Mouse (Mus musculus): ENCODE measurements around the gene Dyrk1b. TPM values are rescaled to one million over a fixed set of nuclear protein-coding genes. Genes with fewer than 3 reads are reported as not detected.
"Not testable (repeated sequence)": the region's sequence is repeated elsewhere in the genome, so short reads cannot be mapped to it uniquely, and the experiment has no call there.

The Dyrk1b gene
- polyA plus RNA-seq, 1 experiment from 2014 or later: 17.6 TPM

- Histone ChIP-seq H3K4me1 (replicated peaks) (no peaks in the 10 kb centered on the region), H3K27ac (0 out of 2 replicates have a peak overlapping the region, but pooled peaks have one; percentile 8), H3K4me3 (replicated peaks) (no peak overlapping the region), H3K27me3 (no peaks in the 10 kb centered on the region), H3K9me3 (no peaks in the 10 kb centered on the region), H3K4me2 (no peak overlapping the region), H3K36me3 (peaks cover 61% of the 10 kb centered on the region), H3K9ac (replicated peaks) (no peak overlapping the region)
- no peak for ATAC-seq (ENCODE audit: insufficient number of reproducible peaks, insufficient read depth, low FRiP score, low TSS enrichment, low read depth)
- 83% methylated on average over 14 of the region's 14 CpGs for WGBS
Observed at GRCm38 (mm10) chr7:28196528-28196927, 17.3 kb downstream of the Dyrk1b start.

DNA sequence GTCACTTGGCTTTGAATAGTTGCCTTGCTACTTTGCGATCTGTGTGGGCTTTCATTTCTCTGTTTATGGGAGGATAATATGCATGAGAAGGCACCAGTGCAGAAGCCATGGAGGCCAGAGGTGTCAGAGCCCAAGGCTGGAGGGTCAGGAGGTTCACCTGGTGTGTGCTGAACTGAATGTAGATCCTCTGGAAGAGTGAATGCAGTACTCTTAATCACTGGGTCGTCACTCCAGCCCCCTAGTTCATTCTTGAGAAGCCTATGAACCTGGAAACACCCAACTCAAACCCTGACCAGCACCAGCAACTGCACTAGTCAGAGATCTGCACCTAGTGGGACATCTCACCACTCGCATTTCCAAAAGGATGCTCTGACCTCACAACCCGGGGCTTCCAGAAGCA is 19.8 kb downstream of the Dyrk1b start:
- Histone ChIP-seq H3K4me3 (replicated peaks) (no peak overlapping the region), H3K27me3 (no peaks in the 10 kb centered on the region), H3K4me2 (no peak overlapping the region), H3K4me1 (replicated peaks) (no peaks in the 10 kb centered on the region), H3K36me3 (peaks cover 38% of the 10 kb centered on the region), H3K27ac (no peak overlapping the region), H3K9ac (replicated peaks) (no peak overlapping the region), H3K9me3 (no peaks in the 10 kb centered on the region)
- WGBS: 66% methylated on average over 4 of the region's 4 CpGs
- ATAC-seq (ENCODE audit: insufficient number of reproducible peaks, insufficient read depth, low FRiP score, low TSS enrichment, low read depth): no peak

DNA sequence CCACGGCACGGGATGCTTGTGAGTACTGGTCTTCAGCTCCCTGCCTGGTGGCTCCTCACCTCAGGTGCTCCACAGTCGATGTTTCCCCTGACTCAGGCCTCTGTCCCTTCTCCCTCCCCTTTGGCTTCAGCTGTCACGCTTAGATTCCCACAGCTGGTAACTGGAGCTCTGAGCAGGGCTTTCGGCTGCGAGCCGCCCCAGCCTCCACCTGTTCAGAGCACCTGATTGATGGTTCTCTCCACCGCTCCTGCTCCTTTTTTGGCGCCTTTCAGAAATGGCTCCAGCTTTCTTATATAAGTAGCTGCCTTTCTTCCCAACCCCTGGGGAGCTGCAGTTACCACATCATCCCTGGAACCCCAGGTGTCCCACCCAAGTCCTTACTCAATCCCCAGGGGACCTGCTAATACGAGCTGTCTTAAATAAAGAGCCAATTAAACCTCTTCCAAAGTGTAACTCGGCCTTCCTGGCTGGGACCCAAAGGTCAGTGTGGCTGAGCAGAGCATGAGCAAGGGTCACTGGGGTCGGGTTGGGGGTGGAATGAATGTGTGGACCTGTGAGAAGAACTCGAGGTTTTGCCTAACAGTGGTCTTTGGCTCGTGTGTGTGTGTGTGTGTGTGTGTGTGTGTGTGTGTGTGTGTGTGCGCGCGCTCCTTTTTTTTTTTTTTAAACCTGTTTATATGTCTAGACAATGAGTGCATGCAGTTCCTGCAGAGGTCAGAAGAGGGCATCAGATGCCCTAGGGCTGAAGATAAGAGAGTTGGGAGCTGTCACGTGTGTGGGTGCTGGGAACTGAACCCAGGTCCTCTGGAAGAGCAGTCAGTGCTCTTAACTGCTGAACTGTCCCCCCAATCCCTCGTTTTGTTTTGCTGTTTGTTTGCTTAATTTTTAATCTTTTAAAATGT is 24.2 kb downstream of the Dyrk1b start:
- H3K36me3 ChIP-seq: peaks cover 10% of the 10 kb centered on the region
- no peak overlapping the region for H3K9ac ChIP-seq (replicated peaks)
- H3K27me3 ChIP-seq: no peaks in the 10 kb centered on the region
- no peak overlapping the region for H3K4me3 ChIP-seq (replicated peaks)
- no peaks in the 10 kb centered on the region for H3K4me1 ChIP-seq (replicated peaks)
- H3K9me3 ChIP-seq: no peaks in the 10 kb centered on the region
- no peak for ATAC-seq (ENCODE audit: insufficient number of reproducible peaks, insufficient read depth, low FRiP score, low TSS enrichment, low read depth)
- no peak overlapping the region for H3K27ac ChIP-seq
- no peak overlapping the region for H3K4me2 ChIP-seq
- WGBS: 49% methylated on average over 16 of the region's 19 CpGs

DNA sequence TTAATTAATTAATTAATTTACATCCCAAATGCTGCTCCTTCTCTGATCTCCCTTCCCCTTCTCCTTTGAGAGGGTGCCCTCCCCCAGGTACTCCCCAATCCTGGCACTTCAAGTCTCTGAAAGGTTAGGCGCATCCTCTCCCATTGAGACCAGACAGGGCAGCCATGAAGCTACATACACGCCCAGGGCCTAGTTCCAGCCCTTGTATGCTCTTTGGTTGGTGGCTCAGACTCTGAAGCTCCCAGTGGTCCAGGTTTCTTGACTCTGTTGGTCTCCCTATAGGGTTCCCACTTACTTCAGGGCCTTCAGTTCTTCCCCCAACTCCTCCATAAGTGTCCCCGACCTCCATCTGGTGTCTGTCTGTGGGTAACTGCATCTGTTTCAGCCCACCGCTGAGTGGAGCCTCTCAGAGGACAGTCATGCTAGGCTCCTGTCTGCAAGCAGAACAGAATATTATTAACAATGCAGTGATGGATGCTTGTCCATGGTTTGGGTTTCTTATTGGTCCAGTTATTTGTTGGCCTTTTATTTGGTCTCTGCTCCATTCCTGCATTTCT is 26.9 kb downstream of the Dyrk1b start:
- Histone ChIP-seq H3K4me1 (replicated peaks) (no peaks in the 10 kb centered on the region), H3K4me2 (no peak overlapping the region), H3K36me3 (no peaks in the 10 kb centered on the region), H3K27me3 (no peaks in the 10 kb centered on the region), H3K27ac (no peak overlapping the region), H3K4me3 (replicated peaks) (no peak overlapping the region), H3K9me3 (no peaks in the 10 kb centered on the region), H3K9ac (replicated peaks) (no peak overlapping the region)
- no peak for ATAC-seq (ENCODE audit: insufficient number of reproducible peaks, insufficient read depth, low FRiP score, low TSS enrichment, low read depth)
- 75% methylated on average over 4 of the region's 4 CpGs for WGBS

DNA sequence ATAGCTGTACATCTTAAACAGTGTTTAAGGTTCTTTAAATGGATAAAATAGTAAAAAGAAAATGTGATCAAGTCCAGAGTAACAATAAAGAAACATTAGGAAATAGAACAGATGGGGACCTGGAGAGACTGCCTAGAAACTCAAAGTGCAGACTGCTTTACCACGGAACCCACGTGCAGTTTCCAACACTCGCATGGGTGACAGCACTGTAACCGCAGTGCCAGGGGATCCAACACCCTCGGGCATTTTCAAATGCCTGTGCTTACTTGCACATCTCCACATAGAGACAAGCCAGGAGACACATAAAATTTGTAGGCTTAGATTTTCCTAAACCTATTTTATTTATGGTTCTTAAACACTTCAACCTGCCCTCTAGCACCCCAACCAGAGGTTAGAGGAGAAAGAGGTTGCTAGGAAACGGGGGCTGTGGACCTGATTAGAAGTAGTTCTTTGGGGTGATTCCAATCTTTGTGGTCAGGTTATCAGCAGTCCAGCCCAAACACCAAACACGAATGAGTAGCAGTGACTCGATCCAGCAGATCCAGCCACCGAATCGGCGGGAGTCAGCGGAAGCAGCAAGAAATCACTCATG is 29.2 kb downstream of the Dyrk1b start:
- H3K4me2 ChIP-seq: peak overlapping the region; percentile 56
- ATAC-seq (ENCODE audit: insufficient number of reproducible peaks, insufficient read depth, low FRiP score, low TSS enrichment, low read depth): no peak
- H3K27me3 ChIP-seq: no peaks in the 10 kb centered on the region
- peak overlapping the region; percentile 36 for H3K4me3 ChIP-seq (replicated peaks)
- no peaks in the 10 kb centered on the region for H3K4me1 ChIP-seq (replicated peaks)
- H3K27ac ChIP-seq: 0 out of 2 replicates have a peak overlapping the region, but pooled peaks have one; percentile 60
- peak overlapping the region; percentile 47 for H3K9ac ChIP-seq (replicated peaks)
- no peaks in the 10 kb centered on the region for H3K9me3 ChIP-seq
- H3K36me3 ChIP-seq: no peaks in the 10 kb centered on the region
- 41% methylated on average over 12 of the region's 12 CpGs for WGBS

GRCm38 (mm10) chr7:28208988-28209508 is 29.8 kb downstream of the Dyrk1b start:
- no peaks in the 10 kb centered on the region for H3K9me3 ChIP-seq
- no peaks in the 10 kb centered on the region for H3K4me1 ChIP-seq (replicated peaks)
- WGBS: 51% methylated on average over 19 of the region's 19 CpGs
- H3K27ac ChIP-seq: 0 out of 2 replicates have a peak overlapping the region, but pooled peaks have one; percentile 60
- no peak for ATAC-seq (ENCODE audit: insufficient number of reproducible peaks, insufficient read depth, low FRiP score, low TSS enrichment, low read depth)
- H3K36me3 ChIP-seq: no peaks in the 10 kb centered on the region
- peak overlapping the region; percentile 56 for H3K4me2 ChIP-seq
- H3K4me3 ChIP-seq (replicated peaks): peak overlapping the region; percentile 36
- no peaks in the 10 kb centered on the region for H3K27me3 ChIP-seq
- H3K9ac ChIP-seq (replicated peaks): peak overlapping the region; percentile 47

- no peaks in the 10 kb centered on the region for H3K4me1 ChIP-seq (replicated peaks)
- no peaks in the 10 kb centered on the region for H3K27me3 ChIP-seq
- H3K9me3 ChIP-seq: no peaks in the 10 kb centered on the region
- H3K36me3 ChIP-seq: no peaks in the 10 kb centered on the region
- H3K27ac ChIP-seq: no peak overlapping the region
- no peak for ATAC-seq (ENCODE audit: insufficient number of reproducible peaks, insufficient read depth, low FRiP score, low TSS enrichment, low read depth)
- no peak overlapping the region for H3K4me3 ChIP-seq (replicated peaks)
- H3K9ac ChIP-seq (replicated peaks): no peak overlapping the region
- H3K4me2 ChIP-seq: no peak overlapping the region
- WGBS: 42% methylated on average over 5 of the region's 5 CpGs
Observed at GRCm38 (mm10) chr7:28210731-28211130, 31.5 kb downstream of the Dyrk1b start.

DNA sequence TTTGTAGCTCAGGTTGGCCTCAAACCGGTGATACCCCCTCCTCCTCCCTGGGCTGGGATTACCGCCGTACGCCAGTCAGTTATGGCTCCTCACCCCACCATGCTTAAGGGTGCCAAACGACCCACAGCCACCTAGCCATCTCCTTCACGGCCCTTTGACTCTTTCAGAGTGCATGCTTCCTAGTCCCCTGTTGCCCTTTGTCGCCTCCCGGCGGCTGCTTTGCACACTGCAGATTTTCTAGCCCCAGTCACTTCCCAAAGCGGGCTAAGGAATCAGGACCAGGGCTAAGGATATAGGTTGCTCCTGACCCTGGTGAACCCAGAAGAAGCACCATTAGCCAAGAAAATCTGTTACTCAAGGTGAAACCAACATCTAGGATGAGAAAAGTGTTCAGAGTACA is 34.9 kb downstream of the Dyrk1b start:
- H3K27me3 ChIP-seq: no peaks in the 10 kb centered on the region
- no peak overlapping the region for H3K4me2 ChIP-seq
- no peaks in the 10 kb centered on the region for H3K4me1 ChIP-seq (replicated peaks)
- no peak overlapping the region for H3K4me3 ChIP-seq (replicated peaks)
- H3K9ac ChIP-seq (replicated peaks): no peak overlapping the region
- H3K9me3 ChIP-seq: no peaks in the 10 kb centered on the region
- no peaks in the 10 kb centered on the region for H3K36me3 ChIP-seq
- H3K27ac ChIP-seq: no peak overlapping the region
- ATAC-seq (ENCODE audit: insufficient number of reproducible peaks, insufficient read depth, low FRiP score, low TSS enrichment, low read depth): no peak
- WGBS: 35% methylated on average over 10 of the region's 10 CpGs

- not testable (repeated sequence) for H3K4me2 ChIP-seq; ATAC-seq (ENCODE audit: insufficient number of reproducible peaks, insufficient read depth, low FRiP score, low TSS enrichment, low read depth); H3K4me3 ChIP-seq (replicated peaks); H3K9me3 ChIP-seq; H3K27ac ChIP-seq; H3K27me3 ChIP-seq; H3K4me1 ChIP-seq (replicated peaks); H3K9ac ChIP-seq (replicated peaks); H3K36me3 ChIP-seq
- WGBS: 86% methylated on average over 2 of the region's 2 CpGs
Observed at GRCm38 (mm10) chr7:28215950-28216349, 36.7 kb downstream of the Dyrk1b start.

DNA sequence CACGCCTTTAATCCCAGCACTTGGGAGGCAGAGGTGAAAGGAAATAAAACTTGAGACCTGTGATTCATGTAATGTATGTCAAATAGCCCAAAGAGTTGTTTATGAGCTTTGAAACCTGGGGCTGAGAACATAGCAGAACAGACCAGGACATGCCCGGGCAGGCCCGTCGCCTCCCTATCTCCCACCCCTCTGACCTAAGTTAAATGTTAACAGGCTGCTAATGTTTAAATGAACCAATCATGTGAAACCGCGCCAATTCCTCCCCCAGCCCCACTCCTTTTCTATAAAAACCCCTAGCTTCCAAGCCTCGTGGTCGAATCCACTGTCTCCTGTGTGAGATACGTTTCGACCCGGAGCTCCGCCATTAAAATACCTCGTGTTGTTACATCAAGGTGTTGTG is 38.5 kb downstream of the Dyrk1b start:
- H3K4me2 ChIP-seq; H3K27ac ChIP-seq; H3K4me1 ChIP-seq (replicated peaks); H3K36me3 ChIP-seq; H3K4me3 ChIP-seq (replicated peaks); ATAC-seq (ENCODE audit: insufficient number of reproducible peaks, insufficient read depth, low FRiP score, low TSS enrichment, low read depth); H3K27me3 ChIP-seq; H3K9ac ChIP-seq (replicated peaks); H3K9me3 ChIP-seq: not testable (repeated sequence)
- 95% methylated on average over 8 of the region's 13 CpGs for WGBS

GRCm38 (mm10) chr7:28218951-28219740 is 39.9 kb downstream of the Dyrk1b start:
- H3K27me3 ChIP-seq; H3K27ac ChIP-seq; H3K4me3 ChIP-seq (replicated peaks); ATAC-seq (ENCODE audit: insufficient number of reproducible peaks, insufficient read depth, low FRiP score, low TSS enrichment, low read depth); H3K36me3 ChIP-seq; H3K4me2 ChIP-seq; H3K9ac ChIP-seq (replicated peaks); H3K4me1 ChIP-seq (replicated peaks); H3K9me3 ChIP-seq: not testable (repeated sequence)
- 89% methylated on average over 20 of the region's 20 CpGs for WGBS

Measured in limb, embryonic 12.5 days (tissue).